ENCODE assay signal across 12 mouse cellular contexts in the genomic region with DNA sequence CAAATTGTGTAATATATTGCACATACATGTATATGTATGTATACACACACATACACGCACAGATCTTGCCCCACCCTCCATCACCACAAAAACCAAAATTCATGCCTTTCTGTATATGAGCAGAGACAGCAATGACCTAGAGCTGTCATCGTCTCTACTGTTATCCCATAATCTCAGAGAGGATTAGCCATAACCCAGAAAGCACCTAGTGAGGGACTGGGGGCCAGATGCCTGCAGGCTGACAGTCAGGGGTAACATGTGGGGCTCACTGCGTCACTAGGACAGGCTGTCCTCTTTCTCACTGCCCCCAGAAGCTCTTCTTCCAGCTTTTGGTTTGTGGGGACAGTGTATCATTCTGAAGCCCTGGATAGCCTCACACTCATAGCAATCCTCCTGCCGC. TPM values are rescaled to one million over a fixed set of nuclear protein-coding genes. Genes with fewer than 3 reads are reported as not detected.
DNase-seq lines count a peak whose midpoint lies in the region; ATAC-seq and TF ChIP-seq lines count a peak whose summit lies in the region.
"Had no signal": no experiment of that assay in that cellular context is flagged by ENCODE, and none has a peak within 500 bp of the region (broad histone marks: within the 10 kb centered on the region; RNA-seq: fewer than 3 reads in every experiment).

No protein-coding gene starts in this region.

- peaks cover 13% of the 10 kb centered on the region; the same call in 1 of the 2 replicates for H3K4me1 ChIP-seq in heart, embryonic 11.5 days (ENCODE audit: control insufficient read depth, insufficient read depth, low read length)
- peaks cover 31% of the 10 kb centered on the region for H3K4me1 ChIP-seq in liver, postnatal 0 days (ENCODE audit: insufficient read depth)
- H3K4me1 ChIP-seq in liver, embryonic 12.5 days = peaks cover 49% of the 10 kb centered on the region
- H3K4me1 ChIP-seq in ES-Bruce4 (ENCODE audit: control insufficient read depth, insufficient read depth, low read length) = peaks cover 16% of the 10 kb centered on the region

- no peaks in the 10 kb centered on the region for H3K36me3 ChIP-seq in heart, embryonic 11.5 days (ENCODE audit: control insufficient read depth, insufficient read depth, low read length)
- H3K36me3 ChIP-seq in liver, postnatal 0 days (replicated peaks; ENCODE audit: insufficient read depth, low read length) = no peaks in the 10 kb centered on the region
- H3K36me3 ChIP-seq in liver, embryonic 12.5 days = no peaks in the 10 kb centered on the region
- no peaks in the 10 kb centered on the region for H3K36me3 ChIP-seq in ES-Bruce4 (ENCODE audit: control insufficient read depth, insufficient read depth, low read length, poor library complexity, severe bottlenecking)
- H3K36me3 ChIP-seq: limb, embryonic 15.5 days had no signal

- TF ChIP-seq EP300 in liver, postnatal 0 days (IDR thresholded peaks at IDR 0.05; ENCODE audit: low read depth) = no peak
- TF ChIP-seq EP300 in ES-Bruce4 (IDR thresholded peaks at IDR 0.05; ENCODE audit: insufficient read depth, low read depth, low read length) = no peak

- 87% methylated on average over 4 of the region's 4 CpGs for WGBS in heart, embryonic 11.5 days (ENCODE audit: insufficient replicate concordance)
- 77% methylated on average over 4 of the region's 4 CpGs for WGBS in liver, postnatal 0 days (ENCODE audit: insufficient replicate concordance)
- WGBS in liver, embryonic 12.5 days (ENCODE audit: insufficient replicate concordance) = 60% methylated on average over 4 of the region's 4 CpGs

- no peak for DNase-seq in heart, postnatal 14 days
- no peak for DNase-seq in liver, postnatal 0 days
- peak; percentile 67 for DNase-seq in retina, postnatal 1 day
- no peak for DNase-seq in ovary, adult 18-20 months (ENCODE audit: low spot score)
- DNase-seq in adrenal gland, postnatal 14 days = no peak
- DNase-seq: B cell, adult 2 months; cerebellum, adult 9-10 months; right cerebral cortex, postnatal 25 days had no signal

- H3K4me2 ChIP-seq in heart, embryonic 11.5 days = no peak overlapping the region
- no peak overlapping the region for H3K4me2 ChIP-seq in liver, postnatal 0 days (ENCODE audit: low read depth, low read length)
- H3K4me2 ChIP-seq in liver, embryonic 12.5 days = no peak overlapping the region
- H3K4me2 ChIP-seq: limb, embryonic 15.5 days had no signal

- ATAC-seq in heart, embryonic 11.5 days (replicated peaks; ENCODE audit: insufficient number of reproducible peaks, low FRiP score, low TSS enrichment) = no peak
- ATAC-seq in liver, postnatal 0 days = no peak
- ATAC-seq in liver, embryonic 12.5 days = no peak

- TF ChIP-seq POLR2A in ES-Bruce4 (IDR thresholded peaks at IDR 0.05; ENCODE audit: insufficient read depth, low read length) = no peak

- H3K27ac ChIP-seq in heart, embryonic 11.5 days (ENCODE audit: low read depth, low read length) = peak overlapping the region; percentile 74; the same call in 1 of the 2 replicates
- peak overlapping the region; percentile 83 for H3K27ac ChIP-seq in liver, postnatal 0 days (ENCODE audit: low read depth)
- no peak overlapping the region for H3K27ac ChIP-seq in liver, embryonic 12.5 days
- H3K27ac ChIP-seq in ES-Bruce4 (ENCODE audit: insufficient read depth, low read length) = peak overlapping the region; percentile 97
- H3K27ac ChIP-seq: limb, embryonic 15.5 days had no signal

- intact Hi-C loops in heart, postnatal 14 days (cut with DNase I) = no loop called here

- H3K27me3 ChIP-seq in heart, embryonic 11.5 days (ENCODE audit: control insufficient read depth, insufficient read depth, low read length) = no peaks in the 10 kb centered on the region
- no peaks in the 10 kb centered on the region for H3K27me3 ChIP-seq in liver, postnatal 0 days (ENCODE audit: insufficient read depth, low read length)
- H3K27me3 ChIP-seq in liver, embryonic 12.5 days (replicated peaks) = no peaks in the 10 kb centered on the region
- no peaks in the 10 kb centered on the region for H3K27me3 ChIP-seq in ES-Bruce4 (ENCODE audit: control insufficient read depth, insufficient read depth, low read length, poor library complexity, severe bottlenecking)
- H3K27me3 ChIP-seq: limb, embryonic 15.5 days had no signal

- no peak for TF ChIP-seq CTCF in liver, postnatal 0 days (IDR thresholded peaks at IDR 0.05; ENCODE audit: low read depth)
- no peak for TF ChIP-seq CTCF in ES-Bruce4 (IDR thresholded peaks at IDR 0.05; ENCODE audit: low read depth, low read length)

- H3K9me3 ChIP-seq in heart, embryonic 11.5 days (replicated peaks; ENCODE audit: control insufficient read depth, low read length) = no peaks in the 10 kb centered on the region
- H3K9me3 ChIP-seq in liver, postnatal 0 days (ENCODE audit: low read length) = no peaks in the 10 kb centered on the region
- peaks cover 1% of the 10 kb centered on the region; the same call in 1 of the 2 replicates for H3K9me3 ChIP-seq in liver, embryonic 12.5 days (replicated peaks)
- peaks cover 19% of the 10 kb centered on the region for H3K9me3 ChIP-seq in ES-Bruce4 (replicated peaks; ENCODE audit: control insufficient read depth, insufficient read depth, low read length, poor library complexity, severe bottlenecking)
- H3K9me3 ChIP-seq: limb, embryonic 15.5 days had no signal

- H3K9ac ChIP-seq in heart, embryonic 11.5 days (ENCODE audit: low read depth, low read length) = no peak overlapping the region
- H3K9ac ChIP-seq in liver, postnatal 0 days (replicated peaks) = no peak overlapping the region
- no peak overlapping the region for H3K9ac ChIP-seq in liver, embryonic 12.5 days
- peak overlapping the region; percentile 10; the same call in 1 of the 2 replicates for H3K9ac ChIP-seq in ES-Bruce4 (ENCODE audit: low read depth, poor library complexity, severe bottlenecking)
- H3K9ac ChIP-seq: limb, embryonic 15.5 days had no signal

- H3K4me3 ChIP-seq in heart, embryonic 11.5 days (ENCODE audit: low read depth, low read length) = no peak overlapping the region
- H3K4me3 ChIP-seq in liver, postnatal 0 days (ENCODE audit: low read depth, low read length) = no peak overlapping the region
- H3K4me3 ChIP-seq in liver, embryonic 12.5 days = no peak overlapping the region
- no peak overlapping the region for H3K4me3 ChIP-seq in ES-Bruce4 (ENCODE audit: low read depth, low read length)
- H3K4me3 ChIP-seq: limb, embryonic 15.5 days had no signal

RNA-seq across cellular contexts. Expression of a gene that starts 17.1 kb away (rescaled TPM):
- 41.9 and 44.6 TPM in 2 replicates for polyA plus RNA-seq in heart, embryonic 11.5 days (2014; fragmentation: Nextera tagmentation; extraction: Ambion mirVana)
- 10 to 100 TPM; 35.5 to 36.1 TPM for total RNA-seq in heart, postnatal 14 days (2021)
- 361 and 373 TPM in 2 replicates for polyA plus RNA-seq in liver, postnatal 0 days (2015; fragmentation: Nextera tagmentation; extraction: Ambion mirVana)
- 40.8 and 45.7 TPM in 2 replicates for polyA plus RNA-seq in liver, embryonic 12.5 days (2016; fragmentation: Nextera tagmentation; extraction: Ambion mirVana)
- polyA plus RNA-seq in ES-Bruce4 (2011; ENCODE audit: insufficient read depth, insufficient read length, low read depth, missing spikeins) = 8.8 and 10.7 TPM in 2 replicates
- 39.8 and 79.2 TPM in 2 replicates for total RNA-seq in adrenal gland, postnatal 14 days (2021)
